Mouse (Mus musculus) midbrain, embryonic 13.5 days (tissue): ENCODE measurements around the gene Gemin6. TPM values are rescaled to one million over a fixed set of nuclear protein-coding genes. Genes with fewer than 3 reads are reported as not detected.
"Not testable (repeated sequence)": the region's sequence is repeated elsewhere in the genome, so short reads cannot be mapped to it uniquely, and the experiment has no call there.

ENCODE experiments used
- ATAC-seq: fragments of 200-750 bp; cut with Nextera tagmentation; 2 replicates; pipeline ENCODE4 v1.8.0; 2017; ENCODE audit warnings: mild to moderate bottlenecking, moderate TSS enrichment, moderate library complexity
- H3K27ac ChIP-seq: fragments of 300-500 bp; sonication (generic); 2 replicates; pipeline ENCODE4 v1.5.1; 2015; ENCODE audit warnings: inconsistent platforms, mild to moderate bottlenecking, moderate library complexity
- H3K27me3 ChIP-seq: fragments of 300-500 bp; sonication (generic); 2 replicates; pipeline ENCODE4 v1.6.1; 2015; ENCODE audit warnings: mild to moderate bottlenecking, inconsistent platforms
- H3K36me3 ChIP-seq: fragments of 300-500 bp; sonication (generic); 2 replicates; pipeline ENCODE4 v1.6.1; 2015; ENCODE audit warnings: mild to moderate bottlenecking, inconsistent platforms
- H3K4me1 ChIP-seq: fragments of 300-500 bp; sonication (generic); replicated peaks from 2 replicates; pipeline ENCODE4 v1.6.1; 2015; ENCODE audit warnings: inconsistent platforms
- H3K4me2 ChIP-seq: fragments of 300-500 bp; sonication (generic); replicated peaks from 2 replicates; pipeline ENCODE4 v1.6.1; 2015; ENCODE audit warnings: moderate library complexity, mild to moderate bottlenecking, inconsistent platforms
- H3K4me3 ChIP-seq: fragments of 300-500 bp; sonication (generic); replicated peaks from 2 replicates; pipeline ENCODE4 v1.5.1; 2015; ENCODE audit warnings: mild to moderate bottlenecking, inconsistent platforms
- H3K9ac ChIP-seq: fragments of 300-500 bp; sonication (generic); replicated peaks from 2 replicates; pipeline ENCODE4 v1.6.1; 2015; ENCODE audit warnings: mild to moderate bottlenecking, inconsistent platforms
- H3K9me3 ChIP-seq: fragments of 300-500 bp; sonication (generic); 2 replicates; pipeline ENCODE4 v1.6.1; 2016; ENCODE audit warnings: mild to moderate bottlenecking, inconsistent platforms
- WGBS: fragments of 180-500 bp; shearing (Covaris S2); methylation state at CpG from one replicate; pipeline ENCODE4 v1.1.7; 2015; 5-methylcytosine and 5-hydroxymethylcytosine counted together
- polyA plus RNA-seq: library from polyadenylated mRNA; unstranded; fragments of >200 nt; fragmentation: Nextera tagmentation; extraction: Ambion mirVana; gene quantifications from 2 replicates; pipeline ENCODE4 v1.2.1, GENCODE M21; 2015

The Gemin6 gene
- 24.3 and 25.7 TPM in 2 replicates for polyA plus RNA-seq

GRCm38 (mm10) chr17:80224326-80225116, at the start of gene Gemin6:
Gene Gemin6, plus strand, starts transcription at chr17:80224441.
- H3K9me3 ChIP-seq, result no peaks in the 10 kb centered on the region
- peak within 1 kb of the TSS; percentile 57 for H3K4me3 ChIP-seq
- under 1% methylated on average over 33 of the region's 33 CpGs for WGBS
- ATAC-seq, result peak; percentile 99
- peak within 1 kb of the TSS; percentile 61 for H3K27ac ChIP-seq
- H3K4me1 ChIP-seq, result peaks cover 9% of the 10 kb centered on the region
- peak within 1 kb of the TSS; percentile 72 for H3K4me2 ChIP-seq
- H3K27me3 ChIP-seq, result no peaks in the 10 kb centered on the region
- H3K9ac ChIP-seq, result peak within 1 kb of the TSS; percentile 69
- peaks cover 11% of the 10 kb centered on the region; the same call in 1 of the 2 replicates for H3K36me3 ChIP-seq

GRCm38 (mm10) chr17:80174699-80175385, 49.4 kb upstream of the Gemin6 start:
- no peak for ATAC-seq
- no peaks in the 10 kb centered on the region for H3K27me3 ChIP-seq
- H3K9ac ChIP-seq, result no peak overlapping the region
- 0 out of 2 replicates have a peak, but pooled peaks cover 4% of the 10 kb centered on the region for H3K4me1 ChIP-seq
- H3K4me3 ChIP-seq, result no peak overlapping the region
- H3K4me2 ChIP-seq, result no peak overlapping the region
- no peaks in the 10 kb centered on the region for H3K36me3 ChIP-seq
- H3K27ac ChIP-seq, result no peak overlapping the region
- WGBS, result 81% methylated on average over 19 of the region's 19 CpGs
- no peaks in the 10 kb centered on the region for H3K9me3 ChIP-seq

- no peak overlapping the region for H3K4me3 ChIP-seq
- no peak for ATAC-seq
- no peak overlapping the region for H3K9ac ChIP-seq
- no peaks in the 10 kb centered on the region for H3K27me3 ChIP-seq
- H3K36me3 ChIP-seq, result no peaks in the 10 kb centered on the region
- no peak overlapping the region for H3K4me2 ChIP-seq
- H3K9me3 ChIP-seq, result no peaks in the 10 kb centered on the region
- H3K4me1 ChIP-seq, result 0 out of 2 replicates have a peak, but pooled peaks cover 4% of the 10 kb centered on the region
- H3K27ac ChIP-seq, result no peak overlapping the region
- WGBS, result 70% methylated on average over 4 of the region's 4 CpGs
Observed at GRCm38 (mm10) chr17:80175386-80175739, 48.9 kb upstream of the Gemin6 start.

GRCm38 (mm10) chr17:80175966-80176365, 48.3 kb upstream of the Gemin6 start:
- 92% methylated on average over 3 of the region's 3 CpGs for WGBS
- H3K9ac ChIP-seq, result no peak overlapping the region
- H3K27ac ChIP-seq, result no peak overlapping the region
- no peaks in the 10 kb centered on the region for H3K27me3 ChIP-seq
- H3K4me2 ChIP-seq, result no peak overlapping the region
- H3K4me3 ChIP-seq, result no peak overlapping the region
- 0 out of 2 replicates have a peak, but pooled peaks cover 4% of the 10 kb centered on the region for H3K4me1 ChIP-seq
- H3K36me3 ChIP-seq, result no peaks in the 10 kb centered on the region
- H3K9me3 ChIP-seq, result no peaks in the 10 kb centered on the region
- ATAC-seq, result no peak

GRCm38 (mm10) chr17:80178846-80179245, 45.4 kb upstream of the Gemin6 start:
- ATAC-seq, H3K9ac ChIP-seq, H3K27ac ChIP-seq, H3K36me3 ChIP-seq, H3K4me3 ChIP-seq, H3K4me1 ChIP-seq, H3K9me3 ChIP-seq, H3K4me2 ChIP-seq, H3K27me3 ChIP-seq: not testable (repeated sequence)
- WGBS, result 92% methylated on average over 3 of the region's 3 CpGs

GRCm38 (mm10) chr17:80179959-80180358, 44.3 kb upstream of the Gemin6 start:
- under 1% methylated on average over 6 of the region's 6 CpGs for WGBS
- H3K4me3 ChIP-seq, result no peak overlapping the region
- ATAC-seq, result peak; percentile 94

GRCm38 (mm10) chr17:80180468-80180867, 43.8 kb upstream of the Gemin6 start:
- H3K9me3 ChIP-seq, result no peaks in the 10 kb centered on the region
- no peak overlapping the region for H3K27ac ChIP-seq
- H3K27me3 ChIP-seq, result no peaks in the 10 kb centered on the region
- ATAC-seq, result peak; percentile 75
- H3K4me3 ChIP-seq, result no peak overlapping the region
- no peak overlapping the region for H3K9ac ChIP-seq
- H3K4me1 ChIP-seq, result no peaks in the 10 kb centered on the region
- no peak overlapping the region for H3K4me2 ChIP-seq
- H3K36me3 ChIP-seq, result no peaks in the 10 kb centered on the region

More at GRCm38 (mm10) chr17:80179959-80180358, 44.3 kb upstream of the Gemin6 start:
- Histone ChIP-seq H3K4me1 (0 out of 2 replicates have a peak, but pooled peaks cover 1% of the 10 kb centered on the region), H3K9me3 (no peaks in the 10 kb centered on the region), H3K36me3 (no peaks in the 10 kb centered on the region), H3K27ac (no peak overlapping the region), H3K4me2 (no peak overlapping the region), H3K27me3 (no peaks in the 10 kb centered on the region), H3K9ac (no peak overlapping the region)

GRCm38 (mm10) chr17:80183615-80184014, 40.6 kb upstream of the Gemin6 start:
- H3K4me1 ChIP-seq, result no peaks in the 10 kb centered on the region
- H3K27me3 ChIP-seq, result no peaks in the 10 kb centered on the region
- no peak overlapping the region for H3K9ac ChIP-seq
- no peak for ATAC-seq
- no peak overlapping the region for H3K27ac ChIP-seq
- 83% methylated on average over 10 of the region's 10 CpGs for WGBS
- H3K4me3 ChIP-seq, result no peak overlapping the region
- H3K36me3 ChIP-seq, result no peaks in the 10 kb centered on the region
- no peaks in the 10 kb centered on the region for H3K9me3 ChIP-seq
- H3K4me2 ChIP-seq, result no peak overlapping the region

- 68% methylated on average over 5 of the region's 5 CpGs for WGBS
- no peak for ATAC-seq
- H3K4me3 ChIP-seq, result no peak overlapping the region
- no peak overlapping the region for H3K9ac ChIP-seq
- H3K4me1 ChIP-seq, result no peaks in the 10 kb centered on the region
- no peaks in the 10 kb centered on the region for H3K9me3 ChIP-seq
- no peak overlapping the region for H3K4me2 ChIP-seq
- H3K36me3 ChIP-seq, result peaks cover 26% of the 10 kb centered on the region
- no peak overlapping the region for H3K27ac ChIP-seq
- no peaks in the 10 kb centered on the region for H3K27me3 ChIP-seq
Observed at GRCm38 (mm10) chr17:80193075-80193474, 31.2 kb upstream of the Gemin6 start.

GRCm38 (mm10) chr17:80199160-80199778, 25.0 kb upstream of the Gemin6 start:
- Histone ChIP-seq H3K27me3 (no peaks in the 10 kb centered on the region), H3K27ac (no peak overlapping the region), H3K4me3 (no peak overlapping the region), H3K9ac (no peak overlapping the region), H3K4me2 (no peak overlapping the region), H3K9me3 (no peaks in the 10 kb centered on the region), H3K4me1 (peaks cover 17% of the 10 kb centered on the region), H3K36me3 (peaks cover 66% of the 10 kb centered on the region)
- 89% methylated on average over 3 of the region's 3 CpGs for WGBS
- ATAC-seq, result peak; percentile 56

- no peak for ATAC-seq
- Histone ChIP-seq H3K36me3 (peaks cover 28% of the 10 kb centered on the region), H3K27ac (peak overlapping the region; percentile 99; the same call in 1 of the 2 replicates), H3K4me1 (peaks cover 29% of the 10 kb centered on the region), H3K4me3 (peak overlapping the region; percentile 83), H3K9ac (peak overlapping the region; percentile 96), H3K9me3 (no peaks in the 10 kb centered on the region), H3K27me3 (no peaks in the 10 kb centered on the region), H3K4me2 (peak overlapping the region; percentile 86)
- WGBS, result 40% methylated on average over 5 of the region's 5 CpGs
Observed at GRCm38 (mm10) chr17:80205657-80206056, 18.6 kb upstream of the Gemin6 start.

GRCm38 (mm10) chr17:80206301-80206670, 18.0 kb upstream of the Gemin6 start:
- H3K4me1 ChIP-seq, result peaks cover 29% of the 10 kb centered on the region
- no peaks in the 10 kb centered on the region for H3K9me3 ChIP-seq
- under 1% methylated on average over 36 of the region's 36 CpGs for WGBS
- peak overlapping the region; percentile 83 for H3K4me3 ChIP-seq
- H3K9ac ChIP-seq, result peak overlapping the region; percentile 96
- ATAC-seq, result peak; percentile 74
- peaks cover 28% of the 10 kb centered on the region for H3K36me3 ChIP-seq
- H3K27me3 ChIP-seq, result no peaks in the 10 kb centered on the region
- H3K27ac ChIP-seq, result peak overlapping the region; percentile 99
- peak overlapping the region; percentile 86 for H3K4me2 ChIP-seq
